ENCODE assay signal across 23 mouse cellular contexts in genomic region chr11:102356636-102357350, GRCm38 (mm10). TPM values are rescaled to one million over a fixed set of nuclear protein-coding genes. Genes with fewer than 3 reads are reported as not detected.
DNase-seq lines count a peak whose midpoint lies in the region; ATAC-seq and TF ChIP-seq lines count a peak whose summit lies in the region.
"Had no signal": no experiment of that assay in that cellular context is flagged by ENCODE, and none has a peak within 500 bp of the region (broad histone marks: within the 10 kb centered on the region; RNA-seq: fewer than 3 reads in every experiment).

No protein-coding gene starts in this region.

- H3K9me3 ChIP-seq in erythroblast, embryonic 14.5 days (ENCODE audit: control insufficient read depth, low read length): no peaks in the 10 kb centered on the region
- H3K9me3 ChIP-seq: embryonic facial prominence, embryonic 12.5 days; hindbrain, embryonic 12.5 days; kidney, embryonic 15.5 days; limb, embryonic 12.5 days; lung, embryonic 15.5 days; neural tube, embryonic 15.5 days had no signal

- ATAC-seq in erythroblast, adult 5-6 weeks (replicated peaks; ENCODE audit: low FRiP score, poor library complexity, severe bottlenecking): no peak
- ATAC-seq: activated CD4-positive, CD25-positive, alpha-beta regulatory T cell, adult 4 months; CD4-positive, CD25-positive, alpha-beta regulatory T cell, adult 4 months; inflammation-experienced regulatory T-cells, adult 6 months had no signal

- peaks cover 96% of the 10 kb centered on the region for H3K4me1 ChIP-seq in erythroblast, embryonic 14.5 days (ENCODE audit: control insufficient read depth)
- no peaks in the 10 kb centered on the region for H3K4me1 ChIP-seq in kidney, adult 2 months (ENCODE audit: control insufficient read depth, insufficient read depth, low read length)
- H3K4me1 ChIP-seq: embryonic facial prominence, embryonic 12.5 days; hindbrain, embryonic 12.5 days; lung, embryonic 15.5 days; neural tube, embryonic 15.5 days had no signal

- peaks cover 32% of the 10 kb centered on the region; the same call in 1 of the 2 replicates for H3K27me3 ChIP-seq in erythroblast, embryonic 14.5 days (ENCODE audit: control insufficient read depth)
- H3K27me3 ChIP-seq in kidney, adult 2 months (replicated peaks; ENCODE audit: control insufficient read depth, insufficient read depth, low read length): no peaks in the 10 kb centered on the region
- H3K27me3 ChIP-seq: neural tube, embryonic 15.5 days had no signal

- DNase-seq in kidney, adult 2 months: peak; percentile 34
- DNase-seq in kidney, adult 8-10 months: no peak
- peak; percentile 33 to 36 for DNase-seq in spleen, postnatal 10 days (ENCODE audit: low spot score in 2 of 2)
- DNase-seq in spleen, postnatal 36 days (ENCODE audit: low spot score in 2 of 2): no peak
- DNase-seq in c-Kit-positive CD71-positive TER-119-positive erythroid progenitor cells, embryonic 14.5 days (ENCODE audit: low spot score): no peak
- DNase-seq in retina, embryonic 14.5 days (ENCODE audit: low spot score): no peak
- DNase-seq: adrenal gland, postnatal 25 days; cerebellum, adult 2 months; midbrain, embryonic 14.5 days; thymus, postnatal 25 days had no signal

- no peak for TF ChIP-seq POLR2A in kidney, adult 2 months (IDR thresholded peaks at IDR 0.05; ENCODE audit: low read depth, low read length)

- no peak overlapping the region for H3K27ac ChIP-seq in kidney, adult 2 months (ENCODE audit: insufficient read depth, low read depth, low read length)
- H3K27ac ChIP-seq: embryonic facial prominence, embryonic 12.5 days; hindbrain, embryonic 12.5 days; kidney, embryonic 15.5 days; limb, embryonic 12.5 days; lung, embryonic 15.5 days; neural tube, embryonic 15.5 days had no signal

- WGBS in kidney, adult 2 months: 65% methylated on average over 31 of the region's 31 CpGs

- peaks cover 100% of the 10 kb centered on the region for H3K36me3 ChIP-seq in erythroblast, embryonic 14.5 days (ENCODE audit: control insufficient read depth)
- H3K36me3 ChIP-seq in kidney, adult 2 months (ENCODE audit: control insufficient read depth, insufficient read depth, low read length): no peaks in the 10 kb centered on the region
- H3K36me3 ChIP-seq: embryonic facial prominence, embryonic 12.5 days; hindbrain, embryonic 12.5 days; kidney, embryonic 15.5 days; limb, embryonic 12.5 days; lung, embryonic 15.5 days; neural tube, embryonic 15.5 days had no signal

- TF ChIP-seq CTCF in kidney, adult 2 months (conservative IDR thresholded peaks at IDR 0.05; ENCODE audit: insufficient read depth, insufficient read length, low read depth, low read length): no peak

- H3K4me3 ChIP-seq in erythroblast, embryonic 14.5 days (replicated peaks): peak overlapping the region; percentile 75
- no peak overlapping the region for H3K4me3 ChIP-seq in kidney, adult 2 months (ENCODE audit: insufficient read depth, low read depth, low read length)
- H3K4me3 ChIP-seq: embryonic facial prominence, embryonic 12.5 days; hindbrain, embryonic 12.5 days; kidney, embryonic 15.5 days; limb, embryonic 12.5 days; lung, embryonic 15.5 days; myocyte; neural tube, embryonic 15.5 days had no signal

RNA-seq across cellular contexts. Expression of gene Slc4a1, which starts 9.2 kb away (rescaled TPM):
- polyA plus RNA-seq in erythroblast, embryonic 14.5 days (2012): 575 and 672 TPM in 2 replicates
- total RNA-seq in erythroblast, adult 5-6 weeks (2015; ENCODE audit: low replicate concordance): 4,977 and 5,433 TPM in 2 replicates
- 6,454 and 7,565 TPM in 2 replicates for total RNA-seq in erythroblast, adult 5-6 weeks (2017; ENCODE audit: low replicate concordance)
- polyA plus RNA-seq in kidney, adult 2 months (2012; rRNA removed): 79.5 and 90.6 TPM in 2 replicates
- polyA plus RNA-seq: CD4-positive, CD25-positive, alpha-beta regulatory T cell, adult 4 months; myocyte; testis, adult 2 months had no signal

RNA-seq across cellular contexts. Expression of gene Rundc3a, which starts 36.4 kb away (rescaled TPM):
- 1.8 and 2.1 TPM in 2 replicates for polyA plus RNA-seq in erythroblast, embryonic 14.5 days (2012)
- 3.1 TPM in 1 of 2 replicates, not detected in the other for total RNA-seq in erythroblast, adult 5-6 weeks (2015; ENCODE audit: low replicate concordance)
- total RNA-seq in erythroblast, adult 5-6 weeks (2017; ENCODE audit: low replicate concordance): 2.7 and 7.5 TPM in 2 replicates
- polyA plus RNA-seq in kidney, adult 2 months (2012; rRNA removed): 2.6 and 3.4 TPM in 2 replicates

RNA-seq across cellular contexts. Expression of gene Ubtf, which starts 37.3 kb away (rescaled TPM):
- polyA plus RNA-seq in erythroblast, embryonic 14.5 days (2012): 10.3 and 12.3 TPM in 2 replicates
- 19.0 and 22.8 TPM in 2 replicates for total RNA-seq in erythroblast, adult 5-6 weeks (2015; ENCODE audit: low replicate concordance)
- total RNA-seq in erythroblast, adult 5-6 weeks (2017; ENCODE audit: low replicate concordance): 119 and 258 TPM in 2 replicates
- 27.0 and 30.3 TPM in 2 replicates for polyA plus RNA-seq in kidney, adult 2 months (2012; rRNA removed)

RNA-seq across cellular contexts. Expression of gene Slc25a39, which starts 51.0 kb away (rescaled TPM):
- polyA plus RNA-seq in erythroblast, embryonic 14.5 days (2012): 579 and 725 TPM in 2 replicates
- total RNA-seq in erythroblast, adult 5-6 weeks (2015; ENCODE audit: low replicate concordance): 461 and 462 TPM in 2 replicates
- total RNA-seq in erythroblast, adult 5-6 weeks (2017; ENCODE audit: low replicate concordance): 236 and 290 TPM in 2 replicates
- polyA plus RNA-seq in kidney, adult 2 months (2012; rRNA removed): 1,128 and 1,486 TPM in 2 replicates

Comparison
In these comparisons a context has a peak if more than half of its experiments do, and no peak if none do; other contexts are left out.
1. DNase-seq: peak in kidney, adult 2 months (single experiment) and spleen, postnatal 10 days (2 of 2); none in kidney, adult 8-10 months (0 of 2), spleen, postnatal 36 days (0 of 2), c-Kit-positive CD71-positive TER-119-positive erythroid progenitor cells, embryonic 14.5 days (single experiment) and retina, embryonic 14.5 days (single experiment).